Mouse (Mus musculus): Measurements from ENCODE around the gene Ttll3.

Ttll3 gene

DNA sequence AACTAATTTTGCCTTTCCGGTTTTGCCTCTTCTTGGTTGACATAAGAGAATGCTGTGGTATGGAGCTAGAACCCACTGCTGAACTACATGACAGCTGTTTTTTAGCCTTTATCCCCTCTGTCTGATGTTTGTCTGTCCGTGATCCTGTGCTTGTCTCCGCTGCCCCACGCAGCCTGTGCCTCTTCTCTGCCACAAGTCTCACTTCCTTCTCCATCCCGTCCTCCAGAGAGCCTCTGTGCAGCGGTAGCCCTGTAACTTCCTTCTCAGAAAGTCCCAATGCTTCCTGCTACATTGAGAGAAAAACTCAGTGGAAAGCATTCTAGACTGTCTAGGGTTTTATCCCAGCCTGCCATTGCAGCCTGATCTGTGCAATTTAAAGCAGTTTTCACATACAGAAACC is 9.8 kb upstream of the Ttll3 start:
- no peak for DNase-seq (ENCODE audit: low spot score)

DNA sequence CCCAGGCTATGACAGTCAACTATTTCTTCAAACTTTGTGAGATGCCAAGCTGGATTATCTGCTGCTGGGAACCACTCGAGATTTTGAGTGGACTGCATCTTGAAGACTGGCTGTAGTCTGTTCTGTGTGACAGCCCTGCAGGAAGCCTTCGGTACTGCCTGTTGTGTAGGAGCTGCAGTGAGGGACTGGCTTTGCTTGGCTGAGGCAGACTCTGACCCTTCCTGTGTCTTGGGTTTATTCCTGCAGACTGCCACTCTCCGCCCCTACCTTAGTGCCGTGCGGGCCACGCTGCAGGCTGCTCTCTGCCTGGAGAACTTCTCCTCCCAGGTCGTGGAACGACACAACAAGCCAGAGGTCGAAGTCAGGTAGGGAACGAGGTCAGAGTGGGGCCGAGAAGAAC is 8.6 kb upstream of the Ttll3 start:
- no peak for DNase-seq (ENCODE audit: low spot score)

DNA sequence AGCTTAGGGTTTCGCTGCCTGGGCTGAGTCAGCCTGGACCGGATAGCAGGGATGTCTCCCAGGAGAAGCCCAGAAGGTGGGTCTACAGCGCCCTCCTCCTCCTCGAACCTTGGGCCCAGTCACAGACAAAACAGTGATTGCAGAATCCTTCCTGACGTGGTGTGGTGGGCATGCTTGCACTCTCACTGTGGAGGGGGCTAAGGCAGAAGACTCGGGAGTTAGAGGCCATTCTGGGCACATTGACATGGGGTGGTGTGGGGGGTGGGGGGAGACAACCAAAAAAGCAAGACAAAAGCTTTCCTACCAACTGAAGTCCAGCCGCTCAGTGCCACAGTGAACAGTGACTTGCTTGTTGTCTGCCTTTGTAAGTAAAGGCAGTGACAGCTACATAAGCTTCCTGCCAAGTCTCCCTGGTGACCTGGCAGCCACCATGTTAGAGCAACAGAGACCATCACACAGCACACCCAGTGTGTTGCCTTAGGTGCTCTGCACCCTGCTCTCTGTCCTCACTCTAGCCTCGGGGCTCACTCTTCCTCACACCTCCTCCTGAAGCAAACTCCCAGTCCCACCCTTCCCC is 4.6 kb upstream of the Ttll3 start:
- DNase-seq (ENCODE audit: low spot score), result no peak

DNA sequence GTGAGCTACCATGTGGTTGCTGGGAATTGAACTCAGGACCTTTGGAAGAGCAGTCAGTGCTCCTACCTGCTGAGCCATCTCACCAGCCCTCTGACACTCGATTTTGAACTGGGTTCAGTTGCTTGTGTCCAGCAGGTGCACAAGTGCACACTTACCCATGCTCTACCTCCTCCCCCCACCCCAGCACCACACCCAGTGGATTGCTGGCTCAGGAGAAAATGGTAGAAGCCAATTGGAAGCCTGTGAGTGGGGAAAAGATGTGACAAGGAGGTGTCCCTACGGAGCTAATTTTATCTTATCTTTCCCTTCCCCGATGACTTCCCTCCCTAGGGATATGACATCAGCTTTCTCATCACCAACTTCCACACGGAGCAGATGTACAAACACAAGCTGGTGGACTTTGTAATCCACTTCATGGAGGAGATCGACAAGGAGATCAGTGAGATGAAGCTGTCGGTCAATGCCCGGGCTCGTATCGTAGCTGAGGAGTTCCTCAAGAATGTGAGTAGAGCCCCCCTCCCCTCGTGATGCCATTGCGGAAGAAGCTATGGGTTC is 3.8 kb upstream of the Ttll3 start:
- DNase-seq (ENCODE audit: low spot score), result no peak

DNA sequence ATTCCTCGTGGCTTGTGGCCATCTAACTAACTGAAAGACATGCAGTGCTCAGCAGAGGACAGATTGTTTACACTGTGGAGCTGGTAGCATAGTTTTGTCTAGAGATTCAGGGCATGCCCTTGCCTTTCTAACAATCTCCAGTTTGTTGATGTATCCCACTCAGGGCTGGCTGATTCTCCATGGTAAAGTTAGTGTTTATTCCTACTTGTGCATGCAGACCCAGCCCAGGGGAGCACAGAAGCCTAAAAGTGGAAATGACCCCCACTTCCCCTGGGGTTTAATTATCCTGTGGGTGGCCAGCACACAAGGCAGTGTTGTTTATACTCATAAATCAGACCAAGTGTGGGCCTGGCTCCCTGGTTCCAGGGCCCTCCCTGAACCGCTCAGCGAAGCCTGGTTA is 3.0 kb upstream of the Ttll3 start:
- DNase-seq (ENCODE audit: low spot score), result no peak

DNA sequence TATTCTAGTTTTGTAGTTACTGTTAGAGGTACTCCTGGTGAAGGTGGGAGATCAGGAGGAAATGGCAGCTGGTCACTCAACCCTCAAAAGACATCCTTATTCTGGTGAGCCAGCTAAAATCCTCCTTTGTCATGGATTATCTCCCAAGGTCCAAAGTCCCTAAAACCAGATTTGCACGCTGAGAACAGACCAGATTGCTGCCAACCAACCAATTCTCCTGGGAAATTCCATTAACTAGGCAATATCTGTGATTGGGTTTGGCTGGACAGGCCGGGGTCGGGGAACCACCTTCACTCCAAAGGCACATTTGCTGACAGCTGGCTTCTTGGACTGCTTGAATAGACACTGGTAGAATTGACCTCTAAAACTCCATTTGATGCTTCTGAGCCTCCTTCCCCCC is 1.7 kb downstream of the Ttll3 start:
- peak; percentile 21 for DNase-seq (ENCODE audit: low spot score)

DNA sequence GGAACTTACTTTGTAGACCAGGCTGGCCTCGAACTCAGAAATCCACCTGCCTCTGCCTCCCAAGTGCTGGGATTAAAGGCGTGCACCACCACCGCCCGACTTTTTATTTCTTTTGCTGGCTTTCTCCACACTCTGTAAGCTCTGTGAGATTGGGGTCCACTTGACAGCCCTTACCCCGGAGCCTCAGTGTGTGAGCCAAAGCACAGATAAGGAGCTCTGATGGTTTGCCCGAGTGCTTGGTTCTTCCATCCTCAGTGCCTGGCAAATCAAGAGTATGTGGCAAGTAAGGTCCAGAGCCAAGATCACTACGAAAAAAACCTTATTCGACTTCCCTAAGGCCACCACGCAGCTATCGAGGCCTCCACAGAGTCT is 2.9 kb downstream of the Ttll3 start:
- DNase-seq (ENCODE audit: low spot score), result no peak

DNA sequence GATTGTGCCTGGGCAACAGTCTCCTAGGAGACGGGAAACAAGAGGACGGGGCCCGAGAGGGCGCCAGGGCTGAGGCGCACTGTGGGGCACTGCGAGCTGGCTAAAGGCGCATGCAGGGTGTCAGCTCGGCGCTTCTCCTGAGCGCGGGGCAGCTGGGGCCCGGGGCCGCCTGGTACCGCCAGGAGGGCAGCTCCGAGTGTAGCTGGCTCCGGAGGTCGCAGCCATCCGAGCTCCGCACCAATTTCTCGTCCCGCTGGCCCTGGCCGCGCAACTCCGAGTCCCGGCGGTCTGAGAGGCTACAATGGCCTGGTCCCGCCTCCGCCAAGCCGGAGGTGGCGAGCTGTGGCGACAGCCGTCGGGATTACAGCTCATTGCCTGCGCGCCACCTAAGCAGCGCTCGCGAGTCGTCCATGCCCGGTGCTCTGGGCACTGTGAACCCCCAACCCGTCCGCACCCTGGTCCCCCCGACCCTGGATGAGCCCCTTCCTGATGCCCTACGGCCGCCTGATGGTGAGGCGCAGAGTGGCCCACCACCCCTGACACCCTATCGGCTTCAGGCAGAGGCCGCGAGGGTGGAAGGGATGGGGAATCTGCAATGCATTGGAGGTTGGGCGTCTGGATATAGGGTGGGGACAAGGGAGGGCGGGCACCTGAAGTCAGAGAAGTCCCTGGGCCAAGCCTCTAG is 3.5 kb downstream of the Ttll3 start:
- no peak for DNase-seq (ENCODE audit: low spot score)

DNA sequence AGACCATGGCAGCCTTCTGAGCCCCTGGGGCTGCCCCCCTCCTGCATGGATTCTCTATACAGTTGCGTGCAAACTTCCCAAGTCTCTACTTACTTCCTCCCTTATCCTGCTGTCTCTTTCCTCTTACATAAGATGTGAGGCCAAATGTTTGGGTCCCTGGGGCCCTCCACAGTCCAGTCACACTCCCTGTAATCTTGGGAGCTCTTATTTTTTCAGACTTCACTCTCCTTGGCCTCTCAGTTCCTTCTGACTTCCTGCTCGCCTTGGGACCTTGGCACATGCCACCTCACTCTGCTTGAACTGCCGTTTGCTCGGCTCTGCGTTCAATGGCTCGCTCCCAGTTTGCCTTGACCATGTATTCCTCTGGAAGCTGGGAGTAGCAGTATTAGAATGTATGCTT is 4.9 kb downstream of the Ttll3 start:
- DNase-seq (ENCODE audit: low spot score), result no peak

DNA sequence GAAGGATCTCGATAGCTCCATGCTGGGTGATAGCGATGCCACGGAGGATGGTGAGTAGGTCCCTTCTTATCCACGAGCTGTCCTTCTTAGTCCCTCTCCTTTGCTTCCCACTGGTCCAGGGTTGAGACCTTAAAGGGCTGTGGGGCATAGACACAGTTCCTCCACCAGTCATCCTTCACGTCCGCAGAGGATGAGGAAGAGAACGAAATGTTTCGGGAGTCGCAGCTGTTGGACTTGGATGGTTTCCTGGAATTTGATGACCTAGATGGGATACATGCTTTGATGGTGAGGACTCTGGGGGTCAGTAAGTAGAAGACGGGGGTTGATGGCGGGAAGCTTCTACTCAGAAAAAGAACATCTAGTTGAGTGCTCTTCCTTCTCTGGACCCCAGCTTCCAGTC is 5.8 kb downstream of the Ttll3 start:
- DNase-seq (ENCODE audit: low spot score), result no peak

DNA sequence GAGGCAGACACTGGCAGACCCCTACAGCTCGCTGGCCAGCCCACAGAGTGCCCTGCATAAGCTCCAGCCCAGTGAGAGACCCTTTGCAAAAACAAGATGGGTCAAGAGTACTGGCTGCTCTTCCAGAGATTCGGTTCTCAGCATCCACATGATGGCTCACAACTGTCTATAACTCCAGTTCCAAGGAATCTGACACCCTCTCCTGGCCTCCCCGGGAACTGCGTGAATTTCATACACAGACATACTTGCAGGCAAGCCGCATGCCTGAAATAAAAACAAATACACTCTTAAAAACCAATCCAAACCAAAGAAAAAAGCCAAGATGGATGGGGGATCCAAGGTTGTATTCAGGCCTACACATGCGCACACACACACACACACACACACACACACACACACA is 6.4 kb downstream of the Ttll3 start:
- DNase-seq (ENCODE audit: low spot score), result no peak

DNA sequence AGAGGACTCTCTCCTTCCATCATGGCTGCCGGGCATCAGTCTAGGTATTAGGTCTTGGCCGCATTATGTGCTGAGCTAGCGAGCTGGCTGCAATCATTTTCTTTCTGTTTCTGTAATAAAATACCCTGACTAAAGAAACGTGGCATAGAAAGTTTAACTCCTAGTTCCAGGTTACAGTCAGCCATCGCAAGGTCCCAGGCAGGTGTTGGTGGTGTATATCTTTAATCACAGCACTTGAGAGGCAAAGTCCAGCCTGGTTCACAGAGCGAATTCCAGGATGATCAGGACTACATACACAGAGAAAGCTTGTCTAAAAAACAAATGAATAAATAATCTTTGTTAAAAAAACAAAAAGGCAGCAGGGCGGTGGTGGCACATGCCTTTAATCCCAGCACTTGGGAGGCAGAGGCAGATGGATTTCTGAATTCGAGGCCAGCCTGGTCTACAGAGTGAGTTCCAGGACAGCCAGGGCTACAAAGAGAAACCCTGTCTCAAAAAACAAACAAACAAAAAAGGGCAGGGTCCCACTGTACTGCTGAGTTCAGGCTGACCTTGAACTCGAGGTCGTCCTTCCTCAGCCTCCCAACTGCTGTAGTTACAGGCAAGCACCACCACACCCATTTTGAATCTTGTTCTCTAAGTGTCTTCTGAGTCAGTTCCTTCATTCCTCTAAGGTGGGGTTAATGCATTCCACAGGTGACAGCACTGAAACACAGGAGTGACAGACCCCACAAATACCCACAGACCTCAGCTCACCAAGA is 7.4 kb downstream of the Ttll3 start:
- DNase-seq (ENCODE audit: low spot score), result no peak

DNA sequence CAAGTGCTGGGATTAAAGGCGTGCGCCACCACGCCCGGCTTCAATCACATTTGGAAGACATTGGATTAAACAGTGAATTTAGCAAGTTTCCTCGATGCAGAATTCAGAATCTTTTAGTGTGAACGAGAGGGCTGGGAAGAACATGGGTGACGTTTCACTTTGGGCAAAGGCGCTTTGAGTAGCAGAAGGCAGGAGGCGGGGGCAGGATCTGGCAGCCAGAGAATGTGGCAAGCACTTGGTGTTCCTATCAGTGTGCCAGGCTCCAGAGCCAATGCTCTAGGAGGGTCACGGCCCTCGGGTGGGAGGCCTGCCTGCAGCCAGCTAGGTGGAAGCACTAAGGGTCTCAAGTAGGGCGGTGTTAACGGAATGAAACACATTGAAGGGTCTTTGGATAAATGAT is 13.0 kb downstream of the Ttll3 start:
- no peak for DNase-seq (ENCODE audit: low spot score)

DNA sequence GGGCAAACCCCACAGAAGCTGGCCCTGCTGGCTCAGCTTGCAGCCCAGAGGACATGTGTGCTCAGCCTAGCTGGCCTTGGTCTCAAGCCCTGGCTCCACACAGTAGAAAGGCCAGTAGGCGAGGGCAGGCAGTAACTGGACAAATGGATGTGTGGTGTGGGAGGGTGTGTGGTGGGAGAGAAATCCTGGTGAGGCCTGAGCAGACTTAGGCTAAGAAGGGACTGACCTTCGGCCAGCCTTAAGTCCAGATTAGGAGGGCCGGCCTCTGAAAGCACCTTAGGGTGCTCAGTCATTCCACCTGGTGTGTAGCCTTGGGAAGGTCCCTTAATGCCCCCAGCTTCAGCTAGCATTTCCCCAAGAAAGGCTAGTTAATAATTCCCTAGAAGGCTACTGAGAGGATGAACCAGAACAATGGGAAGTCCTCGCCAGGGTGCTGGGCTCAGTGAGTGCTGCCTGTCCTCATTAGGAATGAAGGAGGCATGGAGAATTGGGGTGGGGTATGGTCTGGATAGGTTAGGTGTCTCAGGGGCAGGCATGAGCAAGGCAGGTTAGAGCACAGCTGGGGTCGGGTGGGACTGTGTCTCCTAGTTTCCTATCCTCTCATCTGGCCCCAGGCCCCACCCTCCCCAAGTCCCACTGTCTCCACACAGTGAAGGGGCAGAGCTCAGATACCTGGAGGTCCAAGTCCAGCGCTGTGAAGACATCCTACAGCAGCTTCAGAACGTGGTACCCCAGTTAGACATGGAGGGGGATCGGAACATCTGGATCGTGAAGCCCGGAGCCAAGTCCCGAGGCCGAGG is 15.8 kb downstream of the Ttll3 start:
- no peak for DNase-seq (ENCODE audit: low spot score)

DNA sequence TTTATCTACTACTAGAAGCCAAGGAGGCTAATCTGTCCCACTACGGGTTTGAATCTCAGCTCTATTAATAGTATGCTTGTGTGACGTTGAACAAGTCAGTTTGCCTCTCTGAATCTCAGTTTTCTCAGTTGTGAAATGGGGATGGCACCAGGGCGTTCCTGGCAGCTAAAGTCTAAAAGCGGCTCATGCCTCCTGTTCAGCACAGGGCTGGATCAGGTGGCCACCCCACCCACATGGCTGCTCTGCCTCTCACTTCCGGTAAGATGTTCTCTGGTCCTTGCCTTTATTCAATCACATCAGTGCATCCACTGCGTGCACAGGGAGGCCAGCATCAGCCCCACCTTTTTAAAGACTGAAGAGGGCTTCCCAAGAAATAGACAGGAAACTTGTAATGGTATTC is 16.4 kb downstream of the Ttll3 start:
- no peak for DNase-seq (ENCODE audit: low spot score)

DNA sequence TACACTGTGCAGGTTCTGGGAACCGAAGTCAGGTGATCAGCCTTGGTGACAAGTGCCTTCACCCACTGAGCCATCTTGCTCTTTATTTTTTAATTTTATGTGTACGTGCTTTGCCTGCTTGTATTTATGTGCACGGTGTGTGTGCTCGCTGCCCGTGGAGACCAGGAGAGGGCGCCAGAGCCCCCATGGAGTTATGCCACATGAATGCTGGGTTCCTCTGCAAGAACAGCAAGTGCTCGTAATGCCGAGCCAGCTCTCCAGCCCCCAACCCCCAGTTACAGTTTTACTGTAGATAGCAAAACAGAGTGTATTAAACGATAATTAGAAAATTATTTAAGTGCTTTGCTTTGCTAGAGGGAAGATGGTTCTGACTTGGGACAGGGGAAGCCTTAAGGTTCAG is 17.6 kb downstream of the Ttll3 start:
- no peak for DNase-seq (ENCODE audit: low spot score)

DNA sequence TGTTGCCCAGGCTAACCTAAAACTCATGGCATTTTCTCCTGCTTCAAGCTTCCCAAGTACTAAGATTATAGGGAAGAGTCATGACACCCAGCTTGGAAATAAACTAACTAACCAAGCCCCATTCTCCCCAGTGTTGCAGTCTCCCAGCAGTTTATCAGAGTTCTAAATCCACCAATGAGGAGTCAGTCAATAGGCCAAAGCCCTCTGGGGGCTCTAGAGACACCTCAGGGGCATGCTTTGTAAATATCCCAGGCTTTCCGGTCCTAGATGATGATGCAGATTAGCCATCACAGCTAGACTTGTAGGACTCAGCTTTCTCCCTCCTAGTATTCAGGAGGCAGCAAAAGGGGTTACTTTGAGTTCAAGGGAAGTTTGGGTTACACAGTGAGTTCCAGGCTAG is 20.9 kb downstream of the Ttll3 start:
- no peak for DNase-seq (ENCODE audit: low spot score)

DNA sequence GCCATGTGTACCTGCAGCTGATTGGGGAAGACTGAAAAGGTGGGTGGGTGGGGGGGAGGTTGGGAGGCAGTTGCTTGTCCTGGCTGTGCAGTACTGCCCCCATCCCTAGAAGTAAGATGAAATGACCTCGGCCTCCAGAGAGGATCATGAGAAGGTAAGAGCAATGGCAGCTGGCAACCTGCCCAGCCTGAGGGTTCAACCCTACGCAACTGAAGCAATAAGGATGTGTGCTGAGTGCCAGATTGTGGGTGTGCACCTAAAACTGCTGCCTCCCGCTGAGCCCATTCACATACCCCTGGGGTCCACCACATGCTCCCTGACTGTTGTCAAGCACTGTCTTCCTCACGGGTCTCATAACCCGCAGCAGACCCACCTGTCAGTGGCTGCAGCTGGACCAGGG is 27.4 kb downstream of the Ttll3 start:
- peak; percentile 52 for DNase-seq (ENCODE audit: low spot score)

DNA sequence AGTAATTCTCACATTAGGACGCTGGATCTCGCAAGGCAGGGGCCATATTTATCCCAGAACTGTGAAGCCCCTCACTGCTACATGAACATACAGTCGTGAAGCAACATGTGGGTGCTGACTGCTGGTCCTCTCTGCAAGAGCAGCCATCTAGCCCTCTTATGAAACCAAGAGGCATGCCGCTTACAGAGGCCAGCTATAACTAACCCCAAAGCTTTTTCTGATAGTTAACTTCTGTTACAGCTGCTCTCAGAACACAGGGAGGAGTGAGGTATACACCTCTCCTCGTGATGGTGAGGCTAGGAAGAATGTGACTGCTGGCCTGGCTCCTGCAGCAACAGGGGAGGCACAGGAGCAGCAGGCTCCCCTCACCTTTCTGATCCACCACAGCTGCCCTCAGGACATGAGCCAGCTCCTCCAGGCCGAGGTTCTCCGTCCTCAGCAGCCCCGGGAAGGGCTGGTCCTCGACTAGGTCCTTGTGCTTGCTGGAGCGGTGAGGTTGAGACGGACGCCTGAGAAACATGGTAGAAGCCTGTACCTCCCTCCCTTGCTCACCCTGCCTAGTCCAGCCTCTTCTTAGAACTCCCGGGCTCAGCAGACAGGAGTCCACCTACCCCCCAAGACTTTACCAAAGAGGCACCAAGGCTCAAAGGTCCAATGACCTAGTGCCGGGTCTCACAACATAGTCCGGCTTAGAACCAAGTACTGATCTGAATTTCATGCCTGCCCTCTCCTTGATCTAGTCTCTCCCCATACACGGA is 29.6 kb downstream of the Ttll3 start:
- peak; percentile 32 for DNase-seq (ENCODE audit: low spot score)

DNA sequence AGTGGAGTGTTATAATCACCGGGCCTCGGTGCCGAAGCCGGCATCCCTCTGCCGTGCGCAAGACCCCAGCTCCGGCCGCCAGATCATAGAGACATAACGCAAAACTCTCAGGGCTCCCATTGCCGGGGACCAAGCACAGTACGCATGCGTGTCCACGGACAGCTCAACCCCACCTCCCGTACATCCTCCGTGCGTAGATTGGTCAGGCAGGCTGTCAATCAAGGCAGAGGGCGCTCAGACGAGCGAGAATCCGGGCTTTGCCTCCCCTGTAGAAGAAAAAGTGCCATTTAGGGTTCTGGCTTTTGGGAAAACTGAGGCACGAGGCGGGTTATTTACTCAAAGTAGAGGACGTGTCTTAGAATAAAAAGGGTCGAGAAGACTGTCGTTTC is 30.1 kb downstream of the Ttll3 start, which contains the start of gene Rpusd3:
Gene Rpusd3 (minus strand): TSS at position 142 of the 389 bp plus-strand sequence.
- DNase-seq (ENCODE audit: low spot score), result peak; percentile 99

DNA sequence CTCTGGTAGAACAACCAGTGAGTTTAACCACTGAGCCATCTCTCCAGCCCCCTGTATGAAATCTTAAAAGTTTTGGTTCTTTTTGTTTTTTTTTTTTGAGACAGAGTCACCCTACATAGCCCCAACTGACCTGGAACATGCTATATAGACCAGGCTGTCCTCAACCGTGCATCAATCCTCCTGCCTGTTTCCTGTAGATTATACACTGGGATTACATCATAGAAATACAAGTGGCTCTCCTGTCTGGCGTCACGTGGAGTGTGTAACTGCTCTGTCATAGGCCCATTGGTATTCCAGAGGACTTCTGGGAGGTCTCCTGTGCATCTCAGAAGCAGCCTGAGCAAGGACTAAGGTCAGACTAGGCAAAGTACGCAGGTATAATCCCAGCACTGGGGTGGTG is 33.9 kb downstream of the Ttll3 start:
- no peak for DNase-seq (ENCODE audit: low spot score)

DNA sequence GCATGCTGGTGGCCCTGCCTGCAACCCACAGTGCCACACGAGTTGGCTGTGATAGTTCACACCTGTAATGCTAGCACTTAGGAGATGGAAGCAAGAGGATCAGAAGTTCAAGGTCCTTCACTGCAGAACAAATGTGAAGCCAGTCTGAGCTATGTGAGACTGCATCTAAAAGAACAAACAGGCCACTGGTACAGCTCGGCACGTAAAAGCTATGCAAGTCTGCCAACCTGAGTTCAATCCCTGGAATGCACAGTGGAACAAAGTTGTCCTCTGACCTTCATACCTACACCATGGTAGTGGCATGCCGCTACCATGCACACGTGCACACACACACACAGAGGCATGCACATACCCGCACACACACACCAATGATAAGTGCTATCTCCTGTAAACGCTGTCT is 35.1 kb downstream of the Ttll3 start:
- no peak for DNase-seq (ENCODE audit: low spot score)
